Mouse (Mus musculus): ENCODE data around the gene Gzme. TPM values are rescaled to one million over a fixed set of nuclear protein-coding genes. Genes with fewer than 3 reads are reported as not detected.
"Not testable (repeated sequence)": the region's sequence is repeated elsewhere in the genome, so short reads cannot be mapped to it uniquely, and the experiment has no call there.

The Gzme gene
- not detected in 2 replicates for polyA plus RNA-seq (2016; fragmentation: Nextera tagmentation; extraction: Ambion mirVana)

DNA sequence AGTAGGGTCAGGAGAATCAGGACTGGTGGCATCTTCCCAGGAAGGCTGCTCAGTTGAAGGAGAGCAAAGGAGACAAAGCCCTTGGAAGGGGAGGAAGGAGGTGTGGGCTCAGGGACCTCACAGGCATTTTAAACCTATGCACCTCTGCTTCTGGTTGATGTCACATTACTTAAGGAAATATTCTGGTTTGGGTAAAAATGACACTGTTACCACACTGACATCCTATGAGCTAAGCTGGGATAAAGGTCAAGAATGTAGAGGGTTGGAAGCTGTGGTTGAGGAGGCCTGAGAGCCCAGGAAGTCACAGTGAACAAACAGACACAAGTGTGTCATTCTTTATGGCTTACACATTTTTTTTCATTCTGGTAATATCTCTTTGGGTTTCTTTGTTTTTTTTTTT is at the start of gene Gzme:
Gene Gzme (minus strand): TSS at position 101 of the 400 bp plus-strand sequence.
- Histone ChIP-seq H3K4me1 (no peaks in the 10 kb centered on the region), H3K4me3 (no peak within 1 kb of the TSS), H3K9me3 (no peaks in the 10 kb centered on the region), H3K27me3 (replicated peaks; ENCODE audit: low read depth, poor library complexity, severe bottlenecking) (no peaks in the 10 kb centered on the region), H3K27ac (replicated peaks) (no peak within 1 kb of the TSS), H3K36me3 (replicated peaks) (no peaks in the 10 kb centered on the region)
- no peak for DNase-seq (ENCODE audit: low spot score)

DNA sequence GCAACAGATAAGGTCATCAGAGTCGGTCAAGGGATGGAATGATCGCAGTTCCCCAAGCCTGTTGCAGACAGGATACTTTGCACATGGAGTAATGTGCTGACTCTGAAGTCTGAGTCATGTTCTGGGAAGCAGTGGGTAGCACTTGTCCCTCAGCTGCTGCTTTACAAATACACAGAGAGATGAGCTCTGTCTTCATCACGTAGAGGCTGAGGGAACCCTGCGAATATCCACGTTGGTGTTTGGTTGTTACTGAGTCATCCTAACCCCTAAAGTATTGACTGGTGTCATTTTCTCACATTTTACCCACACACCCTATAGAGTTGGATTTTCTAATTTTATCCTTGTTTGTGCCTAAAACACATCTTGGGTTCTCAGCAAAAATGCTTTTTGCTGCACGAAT is 47.6 kb upstream of the Gzme start:
- DNase-seq (ENCODE audit: low spot score) = no peak
- no peak overlapping the region for H3K27ac ChIP-seq (replicated peaks)
- 79% methylated on average over 6 of the region's 6 CpGs for WGBS
- no peaks in the 10 kb centered on the region for H3K9me3 ChIP-seq
- H3K4me1 ChIP-seq = no peaks in the 10 kb centered on the region
- no peaks in the 10 kb centered on the region for H3K36me3 ChIP-seq (replicated peaks)
- no peak overlapping the region for H3K4me3 ChIP-seq
- no peaks in the 10 kb centered on the region for H3K27me3 ChIP-seq (replicated peaks; ENCODE audit: low read depth, poor library complexity, severe bottlenecking)

DNA sequence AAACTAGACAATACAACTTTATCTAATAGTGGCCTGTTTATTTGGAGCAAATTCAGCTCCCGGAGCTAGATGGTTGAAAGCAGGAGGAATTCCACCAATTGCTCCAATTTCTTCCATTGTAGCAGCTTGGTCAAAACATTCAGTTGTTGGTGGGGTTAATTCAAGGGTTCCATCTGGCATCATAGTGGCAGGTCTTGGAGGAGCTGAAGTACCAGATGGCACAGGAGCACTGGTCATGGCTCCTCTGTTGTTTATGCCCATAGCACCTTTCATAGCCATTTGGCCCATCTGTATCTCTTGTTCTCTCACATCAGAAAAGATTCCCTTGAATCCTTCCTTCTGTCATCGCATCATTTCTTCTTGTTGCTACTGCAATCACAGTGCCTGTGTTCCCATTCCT is 41.7 kb upstream of the Gzme start:
- no peak for DNase-seq (ENCODE audit: low spot score)
- Histone ChIP-seq H3K9me3 (no peaks in the 10 kb centered on the region), H3K27me3 (replicated peaks; ENCODE audit: low read depth, poor library complexity, severe bottlenecking) (no peaks in the 10 kb centered on the region), H3K27ac (replicated peaks) (no peak overlapping the region), H3K4me3 (no peak overlapping the region), H3K4me1 (no peaks in the 10 kb centered on the region), H3K36me3 (replicated peaks) (no peaks in the 10 kb centered on the region)
- 84% methylated on average over 2 of the region's 2 CpGs for WGBS

DNA sequence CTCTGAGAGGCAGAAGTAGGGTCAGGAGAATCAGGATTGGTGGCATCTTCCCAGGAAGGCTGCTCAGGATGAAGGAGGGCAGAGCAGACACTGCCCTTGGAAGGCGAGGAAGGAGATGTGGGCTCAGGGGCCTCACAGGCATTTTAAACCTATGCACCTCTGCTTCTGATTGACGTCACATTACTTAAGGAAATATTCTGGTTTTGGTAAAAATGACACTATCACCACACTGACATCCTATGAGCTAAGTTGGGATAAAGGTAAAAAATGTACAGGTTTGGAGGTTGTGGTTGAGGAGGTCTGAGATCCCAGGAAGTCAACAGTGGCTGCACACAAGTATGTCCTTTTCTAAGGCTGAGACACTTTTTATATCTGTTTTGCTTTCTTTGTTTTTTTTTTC is 39.1 kb upstream of the Gzme start, which contains the start of gene Gzmg:
Gene Gzmg (minus strand): TSS at position 101 of the 400 bp plus-strand sequence.
- WGBS = 80% methylated on average over 2 of the region's 2 CpGs
- H3K27me3 ChIP-seq (replicated peaks; ENCODE audit: low read depth, poor library complexity, severe bottlenecking); H3K9me3 ChIP-seq; H3K27ac ChIP-seq (replicated peaks); H3K4me1 ChIP-seq; H3K4me3 ChIP-seq; DNase-seq (ENCODE audit: low spot score); H3K36me3 ChIP-seq (replicated peaks): not testable (repeated sequence)

DNA sequence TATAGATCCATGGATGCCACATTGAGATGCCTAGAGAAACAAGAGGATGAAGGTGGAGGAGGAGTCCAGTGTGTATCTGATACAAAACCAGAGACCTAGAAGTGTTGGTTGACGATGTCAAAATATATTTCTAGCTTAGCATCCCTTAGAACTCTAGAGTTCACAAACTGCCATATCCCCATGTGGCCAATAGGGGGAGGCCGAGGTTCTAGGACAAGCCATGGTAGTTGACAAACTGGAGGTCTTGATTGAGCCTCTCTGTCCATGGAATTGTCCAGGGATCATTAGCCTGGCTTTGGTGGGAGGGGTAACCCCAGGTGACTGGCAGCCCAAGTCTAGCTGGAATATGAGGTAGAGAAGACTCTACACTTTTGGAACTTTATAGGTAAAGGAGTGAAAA is 34.9 kb upstream of the Gzme start:
- no peaks in the 10 kb centered on the region for H3K36me3 ChIP-seq (replicated peaks)
- no peaks in the 10 kb centered on the region for H3K4me1 ChIP-seq
- WGBS = 65% methylated on average over 2 of the region's 2 CpGs
- DNase-seq (ENCODE audit: low spot score) = no peak
- H3K4me3 ChIP-seq = no peak overlapping the region
- H3K27me3 ChIP-seq (replicated peaks; ENCODE audit: low read depth, poor library complexity, severe bottlenecking) = no peaks in the 10 kb centered on the region
- no peaks in the 10 kb centered on the region for H3K9me3 ChIP-seq
- no peak overlapping the region for H3K27ac ChIP-seq (replicated peaks)

DNA sequence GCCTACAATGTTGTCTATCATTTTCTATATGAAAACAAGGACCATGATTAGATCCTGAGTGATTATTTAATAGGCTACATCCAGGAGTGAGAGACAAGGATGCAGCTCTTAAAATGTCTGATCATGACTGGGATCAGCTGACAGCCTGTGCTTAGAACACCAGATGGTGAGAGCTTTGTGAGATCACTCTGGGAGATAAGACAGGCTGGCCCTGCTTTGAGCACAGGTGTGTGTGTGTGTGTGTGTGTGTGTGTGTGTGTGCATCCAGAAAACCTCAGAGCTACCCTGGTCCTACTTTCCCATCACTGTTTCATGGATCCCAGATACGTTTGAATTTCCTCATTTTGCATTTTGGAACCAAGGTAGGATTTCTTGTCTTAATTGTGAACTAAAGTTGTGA is 13.2 kb upstream of the Gzme start:
- H3K27me3 ChIP-seq (replicated peaks; ENCODE audit: low read depth, poor library complexity, severe bottlenecking) = not testable (repeated sequence)

DNA sequence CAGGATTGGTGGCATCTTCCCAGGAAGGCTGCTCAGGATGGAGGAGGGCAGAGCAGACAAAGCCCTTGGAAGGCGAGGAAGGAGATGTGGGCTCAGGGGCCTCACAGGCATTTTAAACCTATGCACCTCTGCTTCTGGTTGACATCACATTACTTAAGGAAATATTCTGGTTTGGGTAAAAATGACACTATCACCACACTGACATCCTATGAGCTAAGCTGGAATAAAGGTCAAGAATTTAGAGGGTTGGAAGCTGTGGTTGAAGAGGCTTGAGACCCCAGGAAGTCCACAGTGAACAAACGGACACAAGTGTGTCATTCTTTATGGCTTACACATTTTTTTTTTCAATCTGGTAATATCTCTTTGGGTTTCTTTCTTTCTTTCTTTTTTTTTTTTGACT is 12.1 kb upstream of the Gzme start, which contains the start of gene Gzmd:
Gene Gzmd (minus strand): TSS at position 101 of the 400 bp plus-strand sequence.
- not testable (repeated sequence) for H3K27me3 ChIP-seq (replicated peaks; ENCODE audit: low read depth, poor library complexity, severe bottlenecking); H3K4me1 ChIP-seq; DNase-seq (ENCODE audit: low spot score); H3K4me3 ChIP-seq; H3K36me3 ChIP-seq (replicated peaks); H3K27ac ChIP-seq (replicated peaks); H3K9me3 ChIP-seq
- 89% methylated on average over 2 of the region's 2 CpGs for WGBS

More for the DNA sequence above, 13.2 kb upstream of the Gzme start:
- not testable (repeated sequence) for H3K4me1 ChIP-seq; H3K9me3 ChIP-seq; H3K4me3 ChIP-seq; DNase-seq (ENCODE audit: low spot score); H3K27ac ChIP-seq (replicated peaks); H3K36me3 ChIP-seq (replicated peaks)
- WGBS = 79% methylated on average over 1 of the region's 1 CpGs

DNA sequence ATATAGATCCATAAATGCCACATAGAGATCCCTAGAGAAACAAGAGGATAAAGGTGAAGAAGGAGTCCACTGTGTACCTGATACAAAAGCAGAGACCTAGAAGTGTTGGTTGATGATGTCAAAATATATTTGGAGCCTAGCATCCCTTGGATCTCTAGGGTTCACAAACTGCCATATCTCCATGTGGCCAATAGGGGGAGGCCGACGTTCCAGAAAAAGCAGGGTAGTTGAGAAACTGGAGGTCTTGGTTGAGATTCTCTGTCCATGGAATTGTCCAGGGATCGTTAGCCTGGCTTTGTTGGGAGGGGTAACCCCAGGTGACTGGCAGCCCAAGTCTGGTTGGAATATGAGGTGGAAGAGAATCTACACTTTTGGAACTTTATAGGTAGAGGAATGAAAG is 7.9 kb upstream of the Gzme start:
- H3K36me3 ChIP-seq (replicated peaks) = no peaks in the 10 kb centered on the region
- WGBS = 48% methylated on average over 3 of the region's 3 CpGs
- H3K27ac ChIP-seq (replicated peaks) = no peak overlapping the region
- no peaks in the 10 kb centered on the region for H3K27me3 ChIP-seq (replicated peaks; ENCODE audit: low read depth, poor library complexity, severe bottlenecking)
- no peaks in the 10 kb centered on the region for H3K4me1 ChIP-seq
- H3K4me3 ChIP-seq = no peak overlapping the region
- DNase-seq (ENCODE audit: low spot score) = no peak
- H3K9me3 ChIP-seq = no peaks in the 10 kb centered on the region

DNA sequence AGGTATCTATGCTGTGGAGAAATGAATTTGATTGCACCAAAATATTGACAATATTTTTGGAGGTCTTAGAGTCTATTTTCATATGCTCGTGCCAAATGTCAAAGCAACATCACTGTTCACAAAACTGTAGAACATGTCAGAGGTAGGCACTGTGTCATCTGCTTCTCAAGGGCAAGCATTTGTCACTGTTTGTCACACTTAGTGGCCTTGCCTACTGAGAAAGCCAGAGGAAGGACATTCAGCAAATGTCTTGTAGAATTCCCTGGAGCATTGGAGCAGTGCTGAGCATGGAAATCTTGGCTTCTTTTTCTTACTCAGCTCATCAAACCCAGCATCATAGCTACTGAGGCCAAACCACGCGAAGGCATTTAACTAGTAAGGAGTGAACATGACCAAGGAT is 3.1 kb upstream of the Gzme start:
- no peak for DNase-seq (ENCODE audit: low spot score)
- no peak overlapping the region for H3K4me3 ChIP-seq
- H3K9me3 ChIP-seq = no peaks in the 10 kb centered on the region
- H3K4me1 ChIP-seq = no peaks in the 10 kb centered on the region
- H3K36me3 ChIP-seq (replicated peaks) = no peaks in the 10 kb centered on the region
- no peak overlapping the region for H3K27ac ChIP-seq (replicated peaks)
- 82% methylated on average over 3 of the region's 3 CpGs for WGBS
- H3K27me3 ChIP-seq (replicated peaks; ENCODE audit: low read depth, poor library complexity, severe bottlenecking) = no peaks in the 10 kb centered on the region

DNA sequence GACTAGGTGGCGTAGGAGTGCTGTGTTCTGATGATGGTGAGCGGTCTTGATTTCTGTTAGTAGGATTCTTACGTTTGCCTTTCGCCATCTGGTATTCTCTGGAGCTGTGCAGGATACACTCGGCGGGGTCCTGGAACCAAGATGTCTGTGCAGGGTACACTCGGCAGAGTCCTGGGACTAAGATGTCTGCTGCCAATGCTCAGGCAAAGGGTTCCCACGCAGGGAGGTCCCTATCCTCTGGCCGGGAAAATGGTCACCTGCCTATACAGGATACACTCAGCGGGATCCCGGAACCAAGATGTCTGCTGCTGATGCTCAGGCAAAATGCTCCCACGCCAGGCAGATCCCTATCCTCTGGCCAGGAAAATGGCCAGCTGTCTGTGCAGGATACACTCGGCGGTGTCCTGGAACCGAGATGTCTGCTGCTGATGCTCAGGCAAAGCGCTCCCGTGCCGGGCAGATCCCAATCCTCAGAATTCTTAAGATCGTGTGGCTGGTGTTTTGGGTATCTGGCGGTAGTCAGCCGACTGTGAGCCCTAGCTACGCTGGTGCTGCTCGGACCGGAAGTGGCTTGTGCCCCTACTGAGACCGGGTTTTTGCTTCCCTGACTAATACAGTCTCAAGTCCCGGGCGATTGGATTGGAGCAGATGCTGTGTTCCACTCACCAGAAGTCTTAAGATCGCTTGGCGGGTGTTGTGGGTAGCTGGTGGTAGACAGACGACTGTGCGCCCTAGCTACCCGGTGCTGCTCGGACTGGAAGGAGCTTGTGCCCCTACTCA is 4.7 kb downstream of the Gzme start:
- WGBS = 91% methylated on average over 33 of the region's 33 CpGs
- DNase-seq (ENCODE audit: low spot score); H3K9me3 ChIP-seq; H3K27me3 ChIP-seq (replicated peaks; ENCODE audit: low read depth, poor library complexity, severe bottlenecking); H3K4me1 ChIP-seq; H3K4me3 ChIP-seq; H3K27ac ChIP-seq (replicated peaks); H3K36me3 ChIP-seq (replicated peaks): not testable (repeated sequence)

DNA sequence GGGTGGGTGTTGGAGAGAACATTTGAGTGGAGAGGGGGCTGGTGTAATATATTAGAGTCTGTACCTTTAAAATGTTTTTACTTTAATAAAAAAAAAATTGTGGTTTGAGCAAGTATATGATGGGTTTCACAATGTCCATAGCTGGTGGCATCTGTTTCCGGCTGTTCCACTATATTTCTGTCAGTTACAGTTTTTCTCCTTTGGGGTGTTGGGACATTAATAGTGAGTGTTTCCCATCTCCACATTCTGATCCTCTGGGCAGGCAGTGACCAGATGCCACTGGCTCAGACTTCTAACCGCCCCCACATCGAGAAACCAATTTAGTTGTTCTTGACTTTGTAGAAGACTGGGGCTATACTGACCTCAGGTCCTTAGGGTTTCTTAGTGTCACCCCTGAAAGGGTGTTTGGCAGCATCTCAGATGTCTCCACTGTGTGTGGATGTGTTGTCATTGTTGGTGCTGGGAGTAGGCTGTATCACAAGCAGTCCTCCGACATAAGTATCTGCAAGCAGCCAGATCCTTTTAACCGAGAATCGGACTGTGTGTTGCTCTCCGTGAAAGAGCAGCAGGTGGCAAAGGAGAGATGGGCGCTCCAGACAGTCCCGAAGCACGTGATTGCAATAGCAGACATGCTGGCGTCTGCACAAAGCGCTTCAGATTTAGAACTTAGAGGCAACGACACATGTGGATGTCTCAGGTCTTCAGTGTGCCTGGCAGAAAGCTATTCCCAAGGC is 14.8 kb downstream of the Gzme start:
- no peaks in the 10 kb centered on the region for H3K4me1 ChIP-seq
- H3K9me3 ChIP-seq = no peaks in the 10 kb centered on the region
- no peak overlapping the region for H3K4me3 ChIP-seq
- H3K27me3 ChIP-seq (replicated peaks; ENCODE audit: low read depth, poor library complexity, severe bottlenecking) = no peaks in the 10 kb centered on the region
- DNase-seq (ENCODE audit: low spot score) = no peak
- H3K36me3 ChIP-seq (replicated peaks) = no peaks in the 10 kb centered on the region
- H3K27ac ChIP-seq (replicated peaks) = no peak overlapping the region
- WGBS = 87% methylated on average over 13 of the region's 13 CpGs

DNA sequence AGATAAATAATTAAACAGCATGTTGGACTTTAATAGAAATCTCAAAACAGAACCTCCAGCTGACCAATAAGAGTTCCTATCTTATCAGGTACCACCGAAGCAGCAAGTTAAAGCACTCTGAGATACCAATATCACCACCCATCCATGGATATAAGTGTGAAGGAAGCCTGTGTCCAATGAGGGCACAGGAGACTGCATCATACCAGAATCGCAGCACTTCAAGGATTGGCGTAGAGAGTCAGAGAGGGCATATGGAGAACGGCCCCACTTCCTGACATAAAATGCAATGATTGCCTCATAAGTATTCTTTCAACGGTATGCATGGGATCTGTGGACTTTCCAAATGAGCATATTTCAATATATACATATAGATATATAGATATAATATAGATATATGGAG is 15.4 kb downstream of the Gzme start:
- no peaks in the 10 kb centered on the region for H3K9me3 ChIP-seq
- DNase-seq (ENCODE audit: low spot score) = no peak
- H3K4me3 ChIP-seq = no peak overlapping the region
- H3K27me3 ChIP-seq (replicated peaks; ENCODE audit: low read depth, poor library complexity, severe bottlenecking) = no peaks in the 10 kb centered on the region
- H3K27ac ChIP-seq (replicated peaks) = no peak overlapping the region
- 89% methylated on average over 5 of the region's 5 CpGs for WGBS
- no peaks in the 10 kb centered on the region for H3K36me3 ChIP-seq (replicated peaks)
- H3K4me1 ChIP-seq = no peaks in the 10 kb centered on the region

DNA sequence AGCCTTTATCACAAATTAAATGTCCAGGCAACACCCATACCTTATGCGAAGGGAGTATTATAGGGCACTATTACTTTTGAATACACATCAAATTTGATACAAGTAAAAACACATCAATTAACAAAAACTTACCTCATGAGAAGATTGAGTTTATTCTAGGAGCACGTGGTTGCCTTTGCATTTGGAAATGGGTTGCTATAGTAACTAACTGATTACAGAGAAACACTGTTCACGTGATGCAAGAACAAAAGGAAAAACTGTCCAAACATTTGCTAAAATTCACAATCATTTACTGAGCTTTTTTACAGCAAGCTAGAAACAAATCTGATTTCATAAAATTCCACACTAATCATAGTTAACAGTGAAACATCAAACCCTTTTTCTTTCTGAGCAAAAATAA is 17.0 kb downstream of the Gzme start:
- WGBS = 80% methylated on average over 3 of the region's 3 CpGs
- Histone ChIP-seq H3K4me1 (no peaks in the 10 kb centered on the region), H3K4me3 (no peak overlapping the region), H3K36me3 (replicated peaks) (no peaks in the 10 kb centered on the region), H3K9me3 (no peaks in the 10 kb centered on the region), H3K27me3 (replicated peaks; ENCODE audit: low read depth, poor library complexity, severe bottlenecking) (no peaks in the 10 kb centered on the region), H3K27ac (replicated peaks) (no peak overlapping the region)
- no peak for DNase-seq (ENCODE audit: low spot score)

Data from embryonic facial prominence, embryonic 10.5 days (tissue).